29 mouse cellular contexts compared by ENCODE assay signal in the genomic region with DNA sequence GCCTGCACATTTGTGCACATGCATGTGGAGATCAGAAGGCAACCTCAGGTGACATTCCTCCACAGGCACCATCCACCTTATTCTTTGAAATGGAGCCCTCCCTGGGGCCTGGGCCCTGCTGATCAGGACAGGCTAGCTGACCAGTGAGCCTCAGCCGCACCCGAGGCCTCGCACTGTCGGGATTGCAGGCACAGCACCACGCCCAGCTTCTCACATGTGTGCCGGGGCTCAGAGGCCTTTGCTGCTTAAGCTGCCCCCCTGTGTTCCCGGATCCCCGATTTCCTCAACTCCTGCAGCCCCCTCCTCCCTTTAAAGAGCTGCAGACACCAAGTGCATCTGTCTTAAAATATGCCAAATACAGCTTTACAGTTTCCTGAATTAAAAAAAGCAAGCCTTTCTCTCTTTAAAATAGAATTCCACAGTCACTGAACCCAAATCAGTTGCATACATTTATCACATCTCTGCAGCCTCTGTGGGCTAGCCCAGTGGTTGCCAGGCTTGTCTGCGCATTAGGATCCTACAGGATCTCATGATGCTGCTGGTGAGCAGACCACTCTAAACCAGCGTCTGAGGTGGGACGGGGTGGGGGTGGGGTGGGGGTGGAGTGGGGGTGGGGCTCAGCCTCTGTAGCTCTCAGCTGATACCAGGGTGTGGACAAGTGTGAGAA. TPM values are rescaled to one million over a fixed set of nuclear protein-coding genes. Genes with fewer than 3 reads are reported as not detected.
DNase-seq lines count a peak whose midpoint lies in the region; ATAC-seq and TF ChIP-seq lines count a peak whose summit lies in the region.
"Had no signal": no experiment of that assay in that cellular context is flagged by ENCODE, and none has a peak within 500 bp of the region (broad histone marks: within the 10 kb centered on the region; RNA-seq: fewer than 3 reads in every experiment).

No protein-coding gene starts in this region.

- H3K4me2 ChIP-seq in forebrain, postnatal 0 days (ENCODE audit: low read depth), result no peak overlapping the region
- H3K4me2 ChIP-seq in forebrain, embryonic 12.5 days, result no peak overlapping the region
- no peak overlapping the region for H3K4me2 ChIP-seq in heart, embryonic 11.5 days
- no peak overlapping the region for H3K4me2 ChIP-seq in limb, embryonic 13.5 days (replicated peaks)
- no peak overlapping the region for H3K4me2 ChIP-seq in stomach, postnatal 0 days (replicated peaks; ENCODE audit: low read depth)
- H3K4me2 ChIP-seq: forebrain, embryonic 15.5 days; heart, embryonic 12.5 days; heart, embryonic 15.5 days; hindbrain, embryonic 12.5 days; hindbrain, embryonic 15.5 days had no signal

- TF ChIP-seq CTCF in forebrain, postnatal 0 days (IDR thresholded peaks at IDR 0.05; ENCODE audit: low read depth), result no peak
- TF ChIP-seq CTCF in stomach, postnatal 0 days (IDR thresholded peaks at IDR 0.05; ENCODE audit: low read depth), result no peak

- H3K9me3 ChIP-seq in forebrain, postnatal 0 days (ENCODE audit: low read length), result no peaks in the 10 kb centered on the region
- H3K9me3 ChIP-seq in forebrain, embryonic 12.5 days, result no peaks in the 10 kb centered on the region
- H3K9me3 ChIP-seq in heart, embryonic 11.5 days (replicated peaks; ENCODE audit: control insufficient read depth, low read length), result no peaks in the 10 kb centered on the region
- no peaks in the 10 kb centered on the region for H3K9me3 ChIP-seq in limb, embryonic 13.5 days
- no peaks in the 10 kb centered on the region for H3K9me3 ChIP-seq in stomach, postnatal 0 days (ENCODE audit: control insufficient read depth, low read length)
- H3K9me3 ChIP-seq: forebrain, embryonic 10.5 days; forebrain, embryonic 15.5 days; heart, embryonic 12.5 days; heart, embryonic 15.5 days; hindbrain, embryonic 12.5 days; hindbrain, embryonic 15.5 days had no signal

- H3K27ac ChIP-seq in forebrain, postnatal 0 days (ENCODE audit: low read depth, low read length), result no peak overlapping the region
- no peak overlapping the region for H3K27ac ChIP-seq in forebrain, embryonic 12.5 days
- H3K27ac ChIP-seq in heart, embryonic 11.5 days (ENCODE audit: low read depth, low read length), result no peak overlapping the region
- H3K27ac ChIP-seq in limb, embryonic 13.5 days, result no peak overlapping the region
- H3K27ac ChIP-seq in stomach, postnatal 0 days (replicated peaks), result no peak overlapping the region
- H3K27ac ChIP-seq: forebrain, embryonic 10.5 days; forebrain, embryonic 15.5 days; heart, embryonic 15.5 days; hindbrain, embryonic 12.5 days; hindbrain, embryonic 15.5 days had no signal

- no peak overlapping the region for H3K9ac ChIP-seq in forebrain, postnatal 0 days
- no peak overlapping the region for H3K9ac ChIP-seq in forebrain, embryonic 12.5 days
- H3K9ac ChIP-seq in heart, embryonic 11.5 days (ENCODE audit: low read depth, low read length), result 0 out of 2 replicates have a peak overlapping the region, but pooled peaks have one; percentile 1
- peak overlapping the region; percentile 45; the same call in 1 of the 2 replicates for H3K9ac ChIP-seq in limb, embryonic 13.5 days
- H3K9ac ChIP-seq in stomach, postnatal 0 days (ENCODE audit: low read length), result 0 out of 2 replicates have a peak overlapping the region, but pooled peaks have one; percentile 35
- H3K9ac ChIP-seq: forebrain, embryonic 15.5 days; heart, embryonic 12.5 days; heart, embryonic 15.5 days; hindbrain, embryonic 12.5 days; hindbrain, embryonic 15.5 days had no signal

- H3K36me3 ChIP-seq in forebrain, postnatal 0 days (ENCODE audit: insufficient read depth), result no peaks in the 10 kb centered on the region
- H3K36me3 ChIP-seq in forebrain, embryonic 12.5 days (replicated peaks), result no peaks in the 10 kb centered on the region
- no peaks in the 10 kb centered on the region for H3K36me3 ChIP-seq in heart, embryonic 11.5 days (ENCODE audit: control insufficient read depth, insufficient read depth, low read length)
- H3K36me3 ChIP-seq in limb, embryonic 13.5 days, result no peaks in the 10 kb centered on the region
- H3K36me3 ChIP-seq in stomach, postnatal 0 days (ENCODE audit: control insufficient read depth, insufficient read depth, low read length), result no peaks in the 10 kb centered on the region; the same call in 1 of the 2 replicates
- H3K36me3 ChIP-seq: forebrain, embryonic 10.5 days; forebrain, embryonic 15.5 days; heart, embryonic 12.5 days; heart, embryonic 15.5 days; hindbrain, embryonic 12.5 days; hindbrain, embryonic 15.5 days had no signal

- H3K27me3 ChIP-seq in forebrain, postnatal 0 days (ENCODE audit: insufficient read depth, low read length), result no peaks in the 10 kb centered on the region
- 0 out of 2 replicates have a peak, but pooled peaks cover 4% of the 10 kb centered on the region for H3K27me3 ChIP-seq in forebrain, embryonic 12.5 days
- no peaks in the 10 kb centered on the region for H3K27me3 ChIP-seq in heart, embryonic 11.5 days (ENCODE audit: control insufficient read depth, insufficient read depth, low read length)
- H3K27me3 ChIP-seq in limb, embryonic 13.5 days, result peaks cover 5% of the 10 kb centered on the region; the same call in 1 of the 2 replicates
- no peaks in the 10 kb centered on the region for H3K27me3 ChIP-seq in stomach, postnatal 0 days (ENCODE audit: control insufficient read depth, insufficient read depth, low read length)
- H3K27me3 ChIP-seq: forebrain, embryonic 15.5 days; heart, embryonic 12.5 days; heart, embryonic 15.5 days; hindbrain, embryonic 12.5 days; hindbrain, embryonic 15.5 days had no signal

- no peaks in the 10 kb centered on the region for H3K4me1 ChIP-seq in forebrain, postnatal 0 days (ENCODE audit: insufficient read depth)
- H3K4me1 ChIP-seq in forebrain, embryonic 12.5 days, result peaks cover 11% of the 10 kb centered on the region; the same call in 1 of the 2 replicates
- H3K4me1 ChIP-seq in heart, embryonic 11.5 days (ENCODE audit: control insufficient read depth, insufficient read depth, low read length), result peaks cover 5% of the 10 kb centered on the region; the same call in 1 of the 2 replicates
- peaks cover 33% of the 10 kb centered on the region for H3K4me1 ChIP-seq in limb, embryonic 13.5 days
- no peaks in the 10 kb centered on the region for H3K4me1 ChIP-seq in stomach, postnatal 0 days (replicated peaks; ENCODE audit: control insufficient read depth, insufficient read depth)
- H3K4me1 ChIP-seq: hindbrain, embryonic 12.5 days had no signal

- no peak overlapping the region for H3K4me3 ChIP-seq in forebrain, postnatal 0 days (ENCODE audit: low read depth, low read length)
- H3K4me3 ChIP-seq in forebrain, embryonic 12.5 days (replicated peaks), result no peak overlapping the region
- H3K4me3 ChIP-seq in heart, embryonic 11.5 days (ENCODE audit: low read depth, low read length), result no peak overlapping the region
- no peak overlapping the region for H3K4me3 ChIP-seq in limb, embryonic 13.5 days
- H3K4me3 ChIP-seq in stomach, postnatal 0 days (ENCODE audit: low read depth, low read length), result no peak overlapping the region
- H3K4me3 ChIP-seq: forebrain, embryonic 10.5 days; forebrain, embryonic 15.5 days; heart, embryonic 12.5 days; heart, embryonic 15.5 days; hindbrain, embryonic 12.5 days; hindbrain, embryonic 15.5 days had no signal

- no peak for DNase-seq in forebrain, postnatal 0 days
- no peak for DNase-seq in heart, postnatal 10 days
- DNase-seq in stomach, postnatal 0 days (ENCODE audit: low spot score), result no peak
- DNase-seq in thymus, postnatal 25 days, result no peak
- DNase-seq: adrenal gland, adult 2 months; adrenal gland, postnatal 14 days; cerebellum, adult 11-12 months; cerebellum, adult 8-10 months; cerebellum, postnatal 14 days; gastrocnemius, postnatal 10 days; gastrocnemius, postnatal 36 days; heart, postnatal 14 days; kidney, adult 2 months had no signal

- intact Hi-C loops in heart, postnatal 10 days (cut with DNase I), result loop anchor here (5.0 kb wide), 2 partner anchors 57 to 377 kb away; no protein-coding TSS in a partner anchor

- ATAC-seq in forebrain, postnatal 0 days, result 0 out of 2 replicates have a peak, but pooled peaks have one; percentile 12
- ATAC-seq in forebrain, embryonic 12.5 days (ENCODE audit: low FRiP score), result no peak
- no peak for ATAC-seq in heart, embryonic 11.5 days (replicated peaks; ENCODE audit: insufficient number of reproducible peaks, low FRiP score, low TSS enrichment)
- no peak for ATAC-seq in limb, embryonic 13.5 days (ENCODE audit: low FRiP score, low read depth)
- ATAC-seq in stomach, postnatal 0 days (ENCODE audit: low FRiP score, low TSS enrichment), result no peak
- ATAC-seq: CD4-positive, CD25-positive, alpha-beta regulatory T cell, adult 4 months; forebrain, embryonic 15.5 days; intestine, postnatal 0 days had no signal

- no peak for TF ChIP-seq EP300 in stomach, postnatal 0 days (optimal IDR thresholded peaks at IDR 0.05)

- WGBS in forebrain, postnatal 0 days, result 63% methylated on average over 11 of the region's 11 CpGs
- 60% methylated on average over 11 of the region's 11 CpGs for WGBS in forebrain, embryonic 12.5 days
- WGBS in heart, embryonic 11.5 days (ENCODE audit: insufficient replicate concordance), result 34% methylated on average over 11 of the region's 11 CpGs
- 31% methylated on average over 11 of the region's 11 CpGs for WGBS in limb, embryonic 13.5 days
- WGBS in stomach, postnatal 0 days, result 36% methylated on average over 11 of the region's 11 CpGs

RNA-seq across cellular contexts. Expression of a gene that starts 29.0 kb away (rescaled TPM):
- 0.24 and 1.7 TPM in 2 replicates for total RNA-seq in forebrain, postnatal 0 days (2014; rRNA removed)
- 0.28 and 0.38 TPM in 2 replicates for polyA plus RNA-seq in forebrain, postnatal 0 days (2015; fragmentation: Nextera tagmentation; extraction: Ambion mirVana)
- polyA plus RNA-seq in forebrain, embryonic 12.5 days (2016; fragmentation: Nextera tagmentation; extraction: Ambion mirVana), result 0.38 TPM in 1 of 2 replicates, not detected in the other
- polyA plus RNA-seq in heart, embryonic 11.5 days (2014; fragmentation: Nextera tagmentation; extraction: Ambion mirVana), result 0.57 TPM in 1 of 2 replicates, not detected in the other
- total RNA-seq in heart, postnatal 10 days (2021), result not detected
- polyA plus RNA-seq in limb, embryonic 13.5 days (2015; fragmentation: Nextera tagmentation; extraction: Ambion mirVana), result 0.22 and 0.25 TPM in 2 replicates
- polyA plus RNA-seq in stomach, postnatal 0 days (2015; fragmentation: Nextera tagmentation; extraction: Ambion mirVana), result 0.12 and 0.21 TPM in 2 replicates
- total RNA-seq: adrenal gland, adult 2 months; gastrocnemius, adult 18-20 months; gastrocnemius, postnatal 10 days; gastrocnemius, postnatal 36 days; heart, adult 8-10 months; heart, postnatal 14 days; MEL had no signal
- polyA plus RNA-seq: adrenal gland, adult 2 months; C2C12; embryonic facial prominence, embryonic 14.5 days; heart, embryonic 15.5 days; kidney, adult 2 months had no signal

Comparison
In these comparisons a context has a peak if more than half of its experiments do, and no peak if none do; other contexts are left out.
1. H3K9ac ChIP-seq: peak in heart, embryonic 11.5 days (single experiment), limb, embryonic 13.5 days (single experiment) and stomach, postnatal 0 days (single experiment); none in forebrain, postnatal 0 days (single experiment) and forebrain, embryonic 12.5 days (single experiment).